Mouse (Mus musculus) heart, embryonic 11.5 days (tissue): Measurements from ENCODE around the gene Zfr. TPM values are rescaled to one million over a fixed set of nuclear protein-coding genes. Genes with fewer than 3 reads are reported as not detected.

Experiments used
- ATAC-seq: fragments of 200-750 bp; cut with Nextera tagmentation; replicated peaks from 2 replicates; pipeline ENCODE4 v1.8.0; 2017; ENCODE audit warnings: moderate library complexity; ENCODE audit not compliant: insufficient number of reproducible peaks, low FRiP score, low TSS enrichment
- H3K27ac ChIP-seq: fragments of 300-500 bp; sonication (generic); 2 replicates; pipeline ENCODE4 v1.5.1; 2014; ENCODE audit warnings: mild to moderate bottlenecking, low read depth, low read length
- H3K27me3 ChIP-seq: fragments of 300-500 bp; sonication (generic); 2 replicates; pipeline ENCODE4 v1.6.1; 2014; ENCODE audit warnings: mild to moderate bottlenecking, low read length, mixed read lengths; ENCODE audit not compliant: control insufficient read depth, insufficient read depth
- H3K36me3 ChIP-seq: fragments of 300-500 bp; sonication (generic); 2 replicates; pipeline ENCODE4 v1.6.1; 2014; ENCODE audit warnings: mild to moderate bottlenecking, low read length, moderate library complexity, mixed read lengths; ENCODE audit not compliant: control insufficient read depth, insufficient read depth
- H3K4me1 ChIP-seq: fragments of 300-500 bp; sonication (generic); 2 replicates; pipeline ENCODE4 v1.6.1; 2014; ENCODE audit warnings: low read length; ENCODE audit not compliant: control insufficient read depth, insufficient read depth
- H3K4me2 ChIP-seq: fragments of 300-500 bp; sonication (generic); 2 replicates; pipeline ENCODE4 v1.6.1; 2014; ENCODE audit warnings: mild to moderate bottlenecking, moderate library complexity
- H3K4me3 ChIP-seq: fragments of 300-500 bp; sonication (generic); 2 replicates; pipeline ENCODE4 v1.5.1; 2014; ENCODE audit warnings: low read depth, low read length
- H3K9ac ChIP-seq: fragments of 300-500 bp; sonication (generic); 2 replicates; pipeline ENCODE4 v1.6.1; 2014; ENCODE audit warnings: mild to moderate bottlenecking, low read depth, low read length, moderate library complexity
- H3K9me3 ChIP-seq: fragments of 300-500 bp; sonication (generic); replicated peaks from 2 replicates; pipeline ENCODE4 v1.6.1; 2016; ENCODE audit warnings: low read length; ENCODE audit not compliant: control insufficient read depth
- WGBS: fragments of 180-500 bp; shearing (Covaris S2); extraction: QIAGEN DNeasy Blood & Tissue Kit; methylation state at CpG from one replicate; pipeline ENCODE4 v1.1.7; 2014; ENCODE audit not compliant: insufficient replicate concordance; 5-methylcytosine and 5-hydroxymethylcytosine counted together
- microRNA counts: library from miRNA; unstranded; fragments of <30 nt; microRNA quantifications from one replicate; lab custom pipeline; 2015
- microRNA-seq: library from miRNA; unstranded; fragments of <30 nt; microRNA quantifications from one replicate; pipeline ENCODE4, GENCODE M21; 2016; ENCODE audit warnings: borderline number of aligned reads
- polyA plus RNA-seq: library from polyadenylated mRNA; unstranded; fragments of >200 nt; fragmentation: Nextera tagmentation; extraction: Ambion mirVana; gene quantifications from 2 replicates; pipeline ENCODE4 v1.2.1, GENCODE M21; 2014

The Zfr gene
- polyA plus RNA-seq, 1 experiment from 2014 or later, result 118 TPM

- Histone ChIP-seq H3K9ac (no peak overlapping the region), H3K27ac (peak overlapping the region; percentile 62), H3K27me3 (no peaks in the 10 kb centered on the region), H3K4me3 (no peak overlapping the region), H3K9me3 (no peaks in the 10 kb centered on the region), H3K4me2 (no peak overlapping the region; the same call in 1 of the 2 replicates), H3K36me3 (0 out of 2 replicates have a peak, but pooled peaks cover 4% of the 10 kb centered on the region), H3K4me1 (peaks cover 35% of the 10 kb centered on the region)
- 50% methylated on average over 12 of the region's 12 CpGs for WGBS
- ATAC-seq, result peak; percentile 73
These were observed 112.8 kb downstream of the Zfr start for GRCm38 (mm10) chr15:12230243-12230935.

GRCm38 (mm10) chr15:12231462-12231861 lies 113.8 kb downstream of the Zfr start:
- H3K9me3 ChIP-seq, result no peaks in the 10 kb centered on the region
- WGBS, result 80% methylated on average over 6 of the region's 6 CpGs
- H3K4me3 ChIP-seq, result no peak overlapping the region
- no peak for ATAC-seq
- H3K4me1 ChIP-seq, result peaks cover 35% of the 10 kb centered on the region
- no peak overlapping the region for H3K27ac ChIP-seq
- H3K36me3 ChIP-seq, result peaks cover 8% of the 10 kb centered on the region; the same call in 1 of the 2 replicates
- no peak overlapping the region for H3K4me2 ChIP-seq
- no peak overlapping the region for H3K9ac ChIP-seq
- H3K27me3 ChIP-seq, result no peaks in the 10 kb centered on the region

- H3K27ac ChIP-seq, result no peak overlapping the region
- H3K9me3 ChIP-seq, result no peaks in the 10 kb centered on the region
- H3K27me3 ChIP-seq, result no peaks in the 10 kb centered on the region
- H3K36me3 ChIP-seq, result peaks cover 8% of the 10 kb centered on the region; the same call in 1 of the 2 replicates
- no peak overlapping the region for H3K4me2 ChIP-seq
- H3K4me1 ChIP-seq, result peaks cover 31% of the 10 kb centered on the region
- H3K9ac ChIP-seq, result no peak overlapping the region
- H3K4me3 ChIP-seq, result no peak overlapping the region
- WGBS, result 59% methylated on average over 11 of the region's 11 CpGs
- no peak for ATAC-seq
These were observed 114.8 kb downstream of the Zfr start for GRCm38 (mm10) chr15:12232429-12232828.

GRCm38 (mm10) chr15:12233021-12233420 lies 115.4 kb downstream of the Zfr start:
- ATAC-seq, result no peak
- no peak overlapping the region for H3K4me2 ChIP-seq
- peaks cover 29% of the 10 kb centered on the region for H3K4me1 ChIP-seq
- H3K36me3 ChIP-seq, result peaks cover 11% of the 10 kb centered on the region; the same call in 1 of the 2 replicates
- no peaks in the 10 kb centered on the region for H3K27me3 ChIP-seq
- 87% methylated on average over 4 of the region's 4 CpGs for WGBS
- H3K27ac ChIP-seq, result no peak overlapping the region
- no peak overlapping the region for H3K4me3 ChIP-seq
- H3K9me3 ChIP-seq, result no peaks in the 10 kb centered on the region
- H3K9ac ChIP-seq, result no peak overlapping the region

MicroRNAs within 50 kb of the gene (microRNA counts, 519-probe panel; counts per million panel counts)
- microRNA mmu-miR-1898 (lab: Ali Mortazavi, UCI), result 32.2 counts per million

Small RNA genes lying within 50 kb of the gene (microRNA-seq; reads per million reads assigned to microRNA genes)
- gene Mir1898, result not detected

Other genes starting within 250 kb of the Zfr start
- gene Npr3, start 210.5 kb upstream of the Zfr start, polyA plus RNA-seq, result 15.7 and 16.0 TPM in 2 replicates
- gene Sub1, start 120.8 kb upstream of the Zfr start, polyA plus RNA-seq, result 635 and 657 TPM in 2 replicates
- 15.5 and 16.6 TPM in 2 replicates for gene Mtmr12, start 87.2 kb downstream of the Zfr start, polyA plus RNA-seq
- 85.8 and 93.7 TPM in 2 replicates for gene Golph3, start 203.6 kb downstream of the Zfr start, polyA plus RNA-seq
- gene 1810049J17Rik, start 204.1 kb downstream of the Zfr start, polyA plus RNA-seq, result not detected in 2 replicates